Mouse (Mus musculus): ENCODE measurements around the gene Retsat. TPM values are rescaled to one million over a fixed set of nuclear protein-coding genes. Genes with fewer than 3 reads are reported as not detected.

Gene Retsat
- polyA plus RNA-seq, 1 experiment from 2014 or later: 15.3 TPM

DNA sequence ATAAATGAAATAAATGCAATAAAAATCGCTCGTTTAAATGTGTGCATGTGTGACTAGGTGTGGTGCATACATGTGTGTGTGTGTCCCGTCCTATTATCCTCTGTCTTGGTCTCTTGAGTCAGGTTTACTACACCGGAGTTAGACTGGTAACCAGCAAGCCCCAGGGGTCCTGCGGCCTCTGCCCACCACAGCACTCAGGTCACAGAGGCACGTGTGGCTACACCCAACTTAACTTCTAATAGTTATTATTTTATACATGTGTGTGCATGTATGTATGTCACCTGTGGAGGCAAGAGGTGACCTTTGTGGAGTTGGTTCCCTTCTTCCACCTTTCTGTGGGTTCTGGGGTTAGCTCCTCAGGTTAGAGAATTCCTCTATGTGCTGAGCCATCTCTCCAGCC is 56.1 kb downstream of the Retsat start:
- ATAC-seq: no peak
- Histone ChIP-seq H3K27ac (no peak overlapping the region), H3K27me3 (replicated peaks) (no peaks in the 10 kb centered on the region), H3K4me1 (peaks cover 8% of the 10 kb centered on the region), H3K4me3 (no peak overlapping the region), H3K9ac (no peak overlapping the region), H3K36me3 (no peaks in the 10 kb centered on the region), H3K9me3 (replicated peaks) (no peaks in the 10 kb centered on the region), H3K4me2 (no peak overlapping the region)
- 72% methylated on average over 6 of the region's 6 CpGs for WGBS (ENCODE audit: insufficient replicate concordance)

GRCm38 (mm10) chr6:72655309-72656052 is 57.2 kb downstream of the Retsat start:
- H3K4me1 ChIP-seq: peaks cover 19% of the 10 kb centered on the region
- no peak overlapping the region for H3K4me3 ChIP-seq
- H3K27me3 ChIP-seq (replicated peaks): no peaks in the 10 kb centered on the region
- no peak for ATAC-seq
- H3K36me3 ChIP-seq: no peaks in the 10 kb centered on the region
- no peak overlapping the region for H3K9ac ChIP-seq
- WGBS (ENCODE audit: insufficient replicate concordance): 31% methylated on average over 20 of the region's 20 CpGs
- H3K27ac ChIP-seq: peak overlapping the region; percentile 62
- H3K9me3 ChIP-seq (replicated peaks): no peaks in the 10 kb centered on the region
- peak overlapping the region; percentile 42 for H3K4me2 ChIP-seq

- Histone ChIP-seq H3K4me1 (peaks cover 24% of the 10 kb centered on the region), H3K4me2 (no peak overlapping the region), H3K36me3 (no peaks in the 10 kb centered on the region), H3K9ac (no peak overlapping the region), H3K27me3 (replicated peaks) (no peaks in the 10 kb centered on the region), H3K27ac (peak overlapping the region; percentile 62; the same call in 1 of the 2 replicates), H3K9me3 (replicated peaks) (no peaks in the 10 kb centered on the region), H3K4me3 (no peak overlapping the region)
- WGBS (ENCODE audit: insufficient replicate concordance): 70% methylated on average over 7 of the region's 7 CpGs
- ATAC-seq: no peak
Observed at GRCm38 (mm10) chr6:72656053-72656442, 57.8 kb downstream of the Retsat start.

DNA sequence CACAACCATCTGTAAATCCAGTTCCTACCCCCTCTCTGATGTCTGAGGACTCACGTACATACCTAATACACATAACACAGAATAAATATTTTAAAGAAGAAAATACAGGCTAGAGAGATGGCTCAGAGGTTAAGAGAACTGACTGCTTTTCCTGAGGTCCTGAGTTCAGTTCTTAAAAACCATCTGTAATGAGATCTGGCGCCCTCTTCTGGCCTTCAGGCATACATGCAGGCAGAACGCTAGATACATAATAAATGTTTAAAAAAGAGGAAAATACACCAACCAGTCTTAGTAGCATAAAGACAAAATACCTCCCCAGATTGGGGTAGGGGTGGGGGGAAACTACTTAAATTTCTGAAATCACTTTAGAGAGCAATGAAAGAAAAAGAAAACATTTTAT is 59.7 kb downstream of the Retsat start:
- Histone ChIP-seq H3K9ac (no peak overlapping the region), H3K4me1 (peaks cover 32% of the 10 kb centered on the region), H3K27ac (no peak overlapping the region), H3K4me2 (no peak overlapping the region), H3K9me3 (replicated peaks) (no peaks in the 10 kb centered on the region), H3K4me3 (no peak overlapping the region), H3K36me3 (no peaks in the 10 kb centered on the region), H3K27me3 (replicated peaks) (no peaks in the 10 kb centered on the region)
- WGBS (ENCODE audit: insufficient replicate concordance): 29% methylated on average over 3 of the region's 3 CpGs
- no peak for ATAC-seq

Other genes with a start within 250 kb of the Retsat start
- gene Tmem150a, start 243.0 kb upstream of the Retsat start, polyA plus RNA-seq (2016; fragmentation: Nextera tagmentation; extraction: Ambion mirVana): 32.2 and 33.1 TPM in 2 replicates
- gene Rnf181, start 231.5 kb upstream of the Retsat start, polyA plus RNA-seq (2016; fragmentation: Nextera tagmentation; extraction: Ambion mirVana): 80.0 and 83.0 TPM in 2 replicates
- gene Vamp5, start 218.0 kb upstream of the Retsat start, polyA plus RNA-seq (2016; fragmentation: Nextera tagmentation; extraction: Ambion mirVana): 105 and 109 TPM in 2 replicates
- 220 and 223 TPM in 2 replicates for gene Vamp8, start 207.8 kb upstream of the Retsat start, polyA plus RNA-seq (2016; fragmentation: Nextera tagmentation; extraction: Ambion mirVana)
- 21.8 and 23.0 TPM in 2 replicates for gene Ggcx, start 184.2 kb upstream of the Retsat start, polyA plus RNA-seq (2016; fragmentation: Nextera tagmentation; extraction: Ambion mirVana)
- 318 and 321 TPM in 2 replicates for gene Mat2a, start 158.9 kb upstream of the Retsat start, polyA plus RNA-seq (2016; fragmentation: Nextera tagmentation; extraction: Ambion mirVana)
- not detected in 2 replicates for gene Sh2d6, start 76.8 kb upstream of the Retsat start, polyA plus RNA-seq (2016; fragmentation: Nextera tagmentation; extraction: Ambion mirVana)
- gene Capg, start 54.1 kb upstream of the Retsat start, polyA plus RNA-seq (2016; fragmentation: Nextera tagmentation; extraction: Ambion mirVana): 18.5 and 19.7 TPM in 2 replicates
- gene Elmod3, start 62 bp upstream of the Retsat start, polyA plus RNA-seq (2016; fragmentation: Nextera tagmentation; extraction: Ambion mirVana): 6.8 and 7.6 TPM in 2 replicates
- 17.8 and 18.8 TPM in 2 replicates for gene Tgoln1, start 18.5 kb downstream of the Retsat start, polyA plus RNA-seq (2016; fragmentation: Nextera tagmentation; extraction: Ambion mirVana)
- gene Tcf7l1, start 190.8 kb downstream of the Retsat start, polyA plus RNA-seq (2016; fragmentation: Nextera tagmentation; extraction: Ambion mirVana): 6.7 and 7.8 TPM in 2 replicates